Mouse (Mus musculus) heart, adult 9 months (tissue): ENCODE measurements at regions not wholly inside any gene's neighbourhood (a gene's known extent, or its start where the extent isn't known, plus 50 kb on each side); places are given as distances from the start of the nearest gene placed in this dataset.

Experiments used
- DNase-seq, 2 experiments: peaks; one replicate each; pipeline ENCODE4 v3.0.0; 2022; ENCODE audit warnings: low spot score in 2 of 2

- no peak for DNase-seq
Measured at GRCm38 (mm10) chr2:17290709-17291108, 440.6 kb downstream of the Nebl start.

- DNase-seq = peak; percentile 48 to 62
Measured at GRCm38 (mm10) chr2:17287598-17287997, 443.7 kb downstream of the Nebl start.

- no peak for DNase-seq
Measured at GRCm38 (mm10) chr2:17249960-17250359, 481.3 kb downstream of the Nebl start.

GRCm38 (mm10) chr2:17245821-17246220 lies 485.4 kb downstream of the Nebl start:
- no peak for DNase-seq

- no peak for DNase-seq
Measured at GRCm38 (mm10) chr2:17215607-17216006, 515.7 kb downstream of the Nebl start.

- no peak for DNase-seq
Measured at GRCm38 (mm10) chr2:17214881-17215280, 516.4 kb downstream of the Nebl start.

GRCm38 (mm10) chr2:17212566-17212965 lies 518.7 kb downstream of the Nebl start:
- peak in 1 of 2 experiments; percentile 21 for DNase-seq

GRCm38 (mm10) chr2:17211105-17211504 lies 520.2 kb downstream of the Nebl start:
- no peak for DNase-seq

- DNase-seq = peak; percentile 33 to 59
Measured at GRCm38 (mm10) chr2:17193611-17194010, 537.7 kb downstream of the Nebl start.

- DNase-seq = no peak
Measured at GRCm38 (mm10) chr2:17189169-17189568, 542.1 kb downstream of the Nebl start.

GRCm38 (mm10) chr2:17187822-17188221 lies 543.4 kb downstream of the Nebl start:
- no peak for DNase-seq

- no peak for DNase-seq
Measured at GRCm38 (mm10) chr2:17183696-17184095, 547.6 kb downstream of the Nebl start.

- DNase-seq = no peak
Measured at GRCm38 (mm10) chr2:17181597-17181996, 549.7 kb downstream of the Nebl start.

- DNase-seq = no peak
Measured at GRCm38 (mm10) chr2:17168896-17169295, 562.4 kb downstream of the Nebl start.

GRCm38 (mm10) chr2:17165016-17165415 lies 566.2 kb downstream of the Nebl start:
- no peak for DNase-seq

- peak; percentile 21 to 23 for DNase-seq
Measured at GRCm38 (mm10) chr2:17158463-17158862, 572.8 kb downstream of the Nebl start.

GRCm38 (mm10) chr2:17157336-17157735 lies 573.9 kb downstream of the Nebl start:
- DNase-seq = no peak

GRCm38 (mm10) chr2:17155596-17155995 lies 575.7 kb downstream of the Nebl start:
- DNase-seq = no peak

GRCm38 (mm10) chr2:17123626-17124025 lies 607.6 kb downstream of the Nebl start:
- DNase-seq = no peak

GRCm38 (mm10) chr2:17117292-17117691 lies 614.0 kb downstream of the Nebl start:
- DNase-seq = no peak

GRCm38 (mm10) chr2:17111177-17111576 lies 620.1 kb downstream of the Nebl start:
- no peak for DNase-seq

GRCm38 (mm10) chr2:17101161-17101560 lies 630.1 kb downstream of the Nebl start:
- DNase-seq = no peak

GRCm38 (mm10) chr2:17097546-17097945 lies 633.7 kb downstream of the Nebl start:
- DNase-seq = no peak

GRCm38 (mm10) chr2:17091454-17091853 lies 639.8 kb downstream of the Nebl start:
- no peak for DNase-seq

GRCm38 (mm10) chr2:17081266-17081665 lies 650.0 kb downstream of the Nebl start:
- no peak for DNase-seq
